Mouse (Mus musculus) frontal cortex, postnatal 25 days (tissue): ENCODE results near the gene Raver1.
"Not testable (repeated sequence)": the region's sequence is repeated elsewhere in the genome, so short reads cannot be mapped to it uniquely, and the experiment has no call there.

ENCODE experiments used
- DNase-seq, 2 experiments: peaks; one replicate each; pipeline ENCODE4 v3.0.0; 2022; ENCODE audit warnings: low spot score in 2 of 2

Raver1 gene

DNA sequence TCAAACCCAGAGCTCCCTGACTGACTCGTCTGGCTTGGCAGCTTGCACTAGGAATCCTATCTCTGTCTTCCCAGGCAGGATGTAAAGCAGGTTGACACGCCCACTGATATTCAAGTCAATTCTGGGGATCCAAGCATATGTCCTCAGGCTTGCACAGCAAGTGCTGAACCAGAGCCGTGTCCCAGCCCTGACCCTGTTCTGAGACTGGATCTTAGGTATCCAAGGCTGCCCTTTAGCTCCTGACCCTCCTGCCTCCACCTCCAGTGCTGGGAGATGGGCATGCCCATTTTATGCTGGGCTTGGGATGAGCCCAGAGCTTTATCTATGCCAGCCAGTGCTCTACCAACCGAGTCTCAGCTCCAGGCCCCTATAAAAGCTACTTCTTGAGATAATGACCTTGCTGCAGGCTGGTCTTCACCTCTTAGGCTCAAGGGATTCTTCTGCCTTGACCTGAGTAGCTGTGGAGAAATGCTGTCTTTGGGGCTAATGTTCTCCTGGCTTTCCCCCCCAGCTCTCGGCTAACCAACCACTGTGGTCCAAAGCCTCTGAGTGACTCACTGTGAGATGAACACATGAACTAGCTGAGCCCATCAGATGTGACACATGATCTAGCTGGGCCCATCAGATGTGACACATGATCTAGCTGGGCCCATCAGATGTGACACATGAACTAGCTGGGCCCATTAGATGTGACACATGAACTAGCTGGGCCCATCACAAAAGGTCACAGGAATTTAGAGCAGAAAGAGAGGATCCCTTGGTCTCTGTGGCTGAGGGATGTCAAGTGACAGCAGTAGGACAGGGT is 14.2 kb upstream of the Raver1 start:
- DNase-seq: no peak

DNA sequence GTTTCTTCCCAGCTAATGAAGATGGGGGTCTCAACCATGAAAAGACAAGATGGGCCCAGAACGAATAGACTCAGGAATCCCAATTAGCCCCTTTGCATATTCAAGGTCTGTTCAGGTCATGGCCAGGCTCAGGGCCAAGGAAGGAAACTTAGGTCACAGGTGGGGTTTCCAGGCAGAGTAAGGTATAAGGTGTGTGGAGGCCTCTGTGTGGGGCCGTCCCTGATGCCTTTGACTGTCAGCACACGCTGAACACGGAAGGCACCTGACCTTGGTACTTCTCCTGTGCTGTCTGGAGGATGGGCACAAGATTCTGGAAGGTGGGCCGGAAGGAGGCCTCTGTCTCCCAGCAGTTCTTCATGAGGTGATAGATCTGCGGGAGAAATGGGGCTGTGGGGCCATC is 13.0 kb upstream of the Raver1 start:
- DNase-seq: no peak

DNA sequence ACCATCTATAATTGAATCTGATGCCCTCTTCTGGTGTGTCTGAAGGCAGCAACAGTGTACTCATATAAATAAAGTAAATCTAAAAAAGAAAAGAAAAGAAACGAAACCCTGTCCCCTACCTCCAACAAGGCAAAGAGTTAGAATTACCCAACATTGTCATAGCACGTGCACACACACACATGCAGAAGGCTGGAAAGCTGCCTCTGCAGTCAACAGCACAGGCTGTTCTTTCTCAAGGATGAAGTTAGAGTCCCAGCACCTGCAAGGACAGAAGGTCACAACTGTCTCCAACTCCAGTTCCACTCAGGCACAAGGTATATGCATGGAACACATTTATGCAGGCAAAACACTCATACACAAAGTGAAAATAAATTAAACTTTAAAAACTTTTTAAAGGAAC is 10.3 kb upstream of the Raver1 start:
- no peak for DNase-seq

DNA sequence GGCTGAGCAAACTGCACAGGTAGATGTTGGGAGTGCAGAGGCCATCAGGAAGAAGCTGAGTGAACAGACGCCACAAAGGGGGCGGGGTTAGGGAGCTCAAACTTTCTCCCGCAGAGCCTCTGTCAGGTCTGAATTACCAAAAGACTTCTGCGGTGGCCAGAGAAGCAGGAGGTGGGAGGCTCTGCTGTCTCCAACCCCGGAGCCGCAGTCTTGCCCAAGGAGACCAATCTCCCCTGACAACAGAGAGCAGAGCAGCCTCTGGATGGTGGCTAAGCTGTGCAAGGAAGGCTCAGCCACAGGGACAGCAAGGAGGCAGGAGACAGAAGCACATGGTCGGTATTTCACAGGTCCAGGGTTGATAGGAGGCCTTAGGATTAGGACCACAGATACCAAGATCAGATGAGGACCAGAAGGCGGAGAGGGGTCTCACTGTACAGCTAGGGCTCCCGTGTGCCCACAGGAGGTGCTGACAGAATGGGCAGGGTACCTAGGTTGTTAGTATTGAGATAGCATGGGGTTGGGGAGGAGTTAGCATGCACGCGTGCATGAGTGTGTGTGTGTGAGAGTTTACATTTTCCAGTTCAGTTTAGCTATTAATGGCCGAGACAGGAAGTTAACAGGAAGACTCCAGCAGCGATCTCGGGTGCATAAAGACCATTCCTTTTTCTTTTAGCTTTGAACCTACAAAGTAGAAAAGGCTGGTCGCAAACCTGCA is 8.8 kb upstream of the Raver1 start:
- no peak for DNase-seq

DNA sequence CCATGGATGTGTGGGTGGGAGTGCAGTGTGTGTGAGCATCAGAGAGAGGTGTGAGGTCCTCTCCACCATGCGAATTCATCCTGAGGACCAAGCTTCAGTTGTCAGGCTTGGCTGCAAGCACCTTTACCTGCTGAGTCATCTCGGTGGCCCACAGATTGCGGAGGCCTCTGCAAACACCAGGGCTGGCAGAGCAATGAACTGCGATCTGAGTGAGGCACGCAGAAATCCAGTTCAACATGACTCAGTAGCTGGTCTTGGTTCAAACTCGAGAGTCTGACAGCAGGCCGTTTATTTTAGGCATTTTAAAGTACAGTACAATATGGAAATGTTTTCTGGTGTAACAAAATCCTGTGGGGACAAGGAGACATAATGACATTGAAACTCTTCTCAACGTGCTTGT is 6.0 kb upstream of the Raver1 start:
- peak in 1 of 2 experiments; percentile 55 for DNase-seq

DNA sequence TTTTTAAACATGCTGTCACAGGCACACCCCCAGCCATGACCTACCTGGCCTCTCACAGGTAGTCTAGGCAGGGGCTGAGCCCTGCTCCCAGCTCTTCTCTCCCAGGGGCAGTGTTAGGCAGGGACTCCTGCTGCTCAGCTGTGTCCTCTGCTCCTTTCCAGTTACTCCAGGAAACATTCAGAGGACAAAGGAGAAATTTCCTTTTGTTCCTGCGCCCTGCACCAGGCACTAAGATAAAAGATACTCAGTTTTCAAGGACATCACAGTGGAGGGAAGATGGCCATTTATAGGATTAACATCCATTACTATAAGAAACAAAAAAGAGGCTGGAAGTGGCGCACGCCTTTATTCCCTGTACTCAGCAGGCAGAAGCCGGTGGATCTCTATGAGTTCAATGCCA is 4.2 kb upstream of the Raver1 start:
- no peak for DNase-seq

DNA sequence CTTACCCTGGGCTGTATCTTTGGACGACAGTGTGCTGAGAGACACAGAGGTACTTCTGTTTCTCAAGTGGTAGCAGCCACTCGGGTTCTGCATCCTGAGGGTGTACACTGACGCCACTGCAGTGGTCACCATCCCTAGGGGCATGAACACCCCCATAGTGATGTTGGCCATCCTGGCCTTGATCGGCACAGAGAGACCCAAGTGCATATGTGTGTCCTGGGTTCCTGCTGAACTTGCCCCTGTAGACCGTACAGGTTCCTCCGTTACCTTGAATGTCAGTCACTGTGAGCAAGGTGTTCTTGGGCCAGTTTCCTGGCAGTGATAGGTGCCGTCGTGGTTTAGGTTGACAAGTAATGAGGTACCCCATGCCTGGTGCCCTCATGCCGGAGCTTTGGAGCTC is 1.6 kb upstream of the Raver1 start:
- DNase-seq: no peak

DNA sequence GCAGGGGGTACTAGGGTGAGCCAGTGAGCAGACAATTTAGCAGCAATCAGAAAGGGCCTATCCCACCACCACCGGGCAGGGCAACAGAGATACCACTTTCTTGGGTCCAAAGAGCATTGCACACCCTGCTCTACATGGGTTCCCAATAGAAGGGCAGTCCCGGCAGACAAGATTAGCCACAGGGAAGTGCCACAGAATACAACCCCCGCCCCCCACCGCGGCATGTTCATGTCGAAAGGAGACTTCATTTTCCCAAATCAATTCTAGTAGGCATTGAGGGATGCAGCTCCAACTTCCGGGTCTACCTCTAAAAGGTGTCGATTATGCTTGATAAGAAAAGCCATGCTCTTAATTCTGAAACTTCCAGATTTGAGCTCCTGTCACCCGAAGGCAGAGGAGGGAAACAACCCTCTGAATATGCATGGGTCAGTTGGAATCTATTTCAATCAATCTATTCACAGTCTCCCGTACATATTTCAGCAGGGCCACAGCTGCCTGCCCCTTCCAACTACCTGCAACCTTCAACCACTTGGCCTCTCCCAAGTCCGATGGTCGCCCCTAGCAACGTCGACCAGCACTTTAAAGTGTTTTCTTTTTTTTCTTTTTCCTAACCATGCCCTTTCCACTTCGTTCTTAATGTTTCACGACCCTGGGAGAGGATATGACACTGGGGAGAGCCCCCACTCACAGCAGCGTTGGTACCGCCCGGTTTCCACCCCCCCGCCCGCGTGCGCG is 669 bp downstream of the Raver1 start:
- DNase-seq: no peak

DNA sequence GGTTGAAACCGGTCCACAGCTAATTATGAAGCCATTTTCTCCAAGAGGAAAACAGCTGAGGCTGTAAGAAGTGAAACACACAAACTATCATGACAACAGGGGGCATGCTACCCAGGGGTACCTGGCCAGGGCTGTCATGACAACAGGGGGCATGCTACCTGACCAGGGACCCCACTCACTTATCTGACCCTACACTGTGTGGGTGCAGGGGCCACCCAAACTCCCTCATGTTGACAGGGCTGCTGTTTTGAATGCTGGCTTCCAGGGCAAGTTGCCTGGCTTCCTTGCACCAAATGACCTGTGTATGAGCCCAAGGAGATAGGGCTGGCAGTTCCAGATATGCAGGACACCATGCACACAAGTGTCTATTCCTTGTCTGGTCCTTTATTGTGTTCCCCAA is 1.3 kb downstream of the Raver1 start:
- DNase-seq: no peak

DNA sequence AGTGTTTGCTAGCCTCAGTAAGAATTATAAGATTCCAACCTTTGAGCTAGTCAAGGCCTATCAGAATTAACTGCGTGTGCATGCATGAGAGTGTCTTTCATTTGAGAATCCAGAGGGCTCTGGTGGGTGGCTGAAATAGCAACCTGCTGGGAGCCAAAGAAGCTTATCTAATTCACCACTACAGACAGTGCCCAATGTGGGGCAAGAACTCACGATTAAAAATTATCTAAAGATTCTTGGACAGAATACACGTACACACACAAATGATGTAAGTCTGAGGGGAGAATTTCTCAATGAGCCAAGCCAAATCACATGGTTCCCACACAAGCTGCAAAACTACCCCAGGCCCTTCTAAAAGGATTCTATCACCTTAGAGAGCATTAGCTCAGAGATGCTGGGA is 8.5 kb downstream of the Raver1 start:
- DNase-seq: no peak

DNA sequence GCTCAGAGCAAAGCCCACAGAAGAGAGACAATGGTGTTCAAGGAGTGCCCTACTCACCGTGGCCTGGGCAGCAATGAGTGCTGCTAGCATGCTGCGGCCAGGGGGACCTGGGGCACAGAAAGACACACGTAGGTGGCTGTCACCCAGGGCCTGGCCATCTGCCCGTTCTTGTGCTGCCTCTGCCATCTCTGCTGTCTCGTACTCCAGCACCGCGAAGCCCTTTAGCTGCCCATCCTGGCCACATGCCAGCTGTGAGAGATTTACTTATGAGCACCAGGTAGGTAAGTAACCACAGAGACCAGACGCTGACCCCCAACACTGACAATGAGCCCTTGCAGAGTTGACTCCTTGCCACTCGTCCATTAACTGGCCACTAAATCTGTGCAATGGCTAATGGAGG is 10.7 kb downstream of the Raver1 start:
- DNase-seq: no peak

DNA sequence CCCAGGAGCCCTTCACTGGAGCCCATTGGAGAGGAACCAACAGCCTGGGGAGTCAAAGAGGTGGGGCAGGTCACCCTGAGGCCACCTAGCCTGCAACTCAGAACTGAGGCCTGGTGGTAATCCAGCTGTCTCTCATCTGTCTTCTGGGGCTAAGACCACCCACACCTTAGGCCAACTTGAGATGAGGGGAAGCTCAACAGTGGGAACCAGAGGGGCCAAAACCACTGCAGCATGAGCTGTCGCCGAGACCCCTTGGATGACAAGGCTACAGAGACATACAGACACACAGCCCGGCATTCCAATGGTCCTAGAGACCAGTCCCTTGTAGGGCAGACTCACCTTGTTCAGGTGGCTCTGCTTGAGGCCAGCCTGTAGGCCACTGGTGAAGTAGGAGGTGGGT is 16.2 kb downstream of the Raver1 start:
- no peak for DNase-seq

DNA sequence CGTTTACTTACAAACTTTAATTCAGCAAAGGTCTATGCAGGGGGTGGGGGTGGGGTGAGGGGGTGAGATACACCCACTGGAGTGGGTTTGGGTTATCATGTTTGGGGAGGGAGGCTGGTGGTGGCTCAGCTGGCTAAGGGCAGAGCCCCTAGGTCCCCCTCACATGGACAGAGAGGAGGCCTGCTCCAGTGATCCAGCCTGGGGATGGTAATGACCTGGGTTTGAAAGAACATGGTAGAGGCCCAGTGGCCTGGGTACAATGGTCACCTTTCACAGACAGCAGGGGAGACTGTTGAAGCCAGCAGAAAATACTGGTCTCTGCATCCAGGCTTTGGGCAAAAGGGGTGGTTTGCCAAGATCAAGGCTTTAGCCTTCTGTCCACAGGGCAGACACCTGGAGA is 17.6 kb downstream of the Raver1 start:
- DNase-seq: no peak

DNA sequence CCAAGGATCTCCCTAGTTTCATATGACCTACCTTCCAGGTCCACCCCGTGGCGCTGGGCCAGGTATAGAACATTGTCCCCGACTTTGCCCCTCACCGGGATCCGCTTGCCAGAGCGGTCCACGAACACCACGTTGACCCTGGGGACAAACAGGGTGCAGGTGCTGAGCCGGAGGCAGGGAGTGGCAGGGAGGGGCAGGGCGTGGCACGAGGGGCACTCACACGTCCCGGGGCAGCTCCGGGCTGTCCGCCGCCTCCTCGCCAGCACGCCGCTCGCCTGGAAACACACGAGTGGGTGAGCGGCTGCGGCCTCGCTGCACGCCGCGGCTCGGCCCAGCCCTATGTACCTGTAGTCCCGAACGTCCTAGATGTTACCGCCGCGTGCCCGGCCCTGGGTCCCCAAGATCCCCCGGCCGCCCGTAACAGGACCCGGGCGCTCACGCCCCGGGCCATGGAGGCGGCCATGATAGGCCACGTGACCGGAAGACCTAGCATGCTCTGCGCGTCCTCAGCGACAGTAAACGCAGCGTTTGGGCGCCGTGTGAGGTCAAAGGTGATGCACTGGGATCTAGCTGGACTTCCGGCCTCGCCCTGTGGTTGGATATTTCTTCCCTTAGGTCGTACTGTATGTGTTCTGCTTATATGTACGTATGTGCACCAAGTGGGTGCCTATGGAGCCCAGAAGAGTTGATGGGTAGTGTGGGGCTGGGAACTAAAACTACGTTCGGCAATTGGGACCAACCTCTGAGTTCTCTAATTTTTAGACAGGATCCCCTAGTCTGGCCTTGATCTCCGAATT is 18.6 kb downstream of the Raver1 start, which contains the start of the genes Gm49373 and Fdx1l:
Gm49373 (minus strand) TSS at position 53 of the 797 bp plus-strand sequence.
Fdx1l (minus strand) TSS at position 571 of the 797 bp plus-strand sequence.
- peak; percentile 83 to 86 for DNase-seq

DNA sequence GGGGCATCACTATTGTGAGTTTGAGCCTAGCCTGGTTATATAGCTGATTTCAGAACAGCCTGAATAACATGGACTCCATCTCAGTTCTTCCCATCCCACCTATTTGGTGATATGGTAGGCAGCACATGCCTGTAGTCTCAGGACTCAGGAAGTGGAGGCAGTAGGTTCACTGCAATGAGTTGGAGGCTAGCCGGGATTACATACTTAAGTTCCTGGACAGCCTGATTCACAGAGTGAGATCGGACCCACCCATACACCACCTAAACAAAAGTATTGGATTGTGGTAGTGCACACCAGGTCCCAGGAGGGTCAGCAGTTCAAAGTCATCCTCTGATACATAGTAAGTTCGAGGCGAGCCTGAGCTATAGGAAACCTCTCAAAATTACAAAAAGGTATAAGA is 19.2 kb downstream of the Raver1 start:
- no peak for DNase-seq

DNA sequence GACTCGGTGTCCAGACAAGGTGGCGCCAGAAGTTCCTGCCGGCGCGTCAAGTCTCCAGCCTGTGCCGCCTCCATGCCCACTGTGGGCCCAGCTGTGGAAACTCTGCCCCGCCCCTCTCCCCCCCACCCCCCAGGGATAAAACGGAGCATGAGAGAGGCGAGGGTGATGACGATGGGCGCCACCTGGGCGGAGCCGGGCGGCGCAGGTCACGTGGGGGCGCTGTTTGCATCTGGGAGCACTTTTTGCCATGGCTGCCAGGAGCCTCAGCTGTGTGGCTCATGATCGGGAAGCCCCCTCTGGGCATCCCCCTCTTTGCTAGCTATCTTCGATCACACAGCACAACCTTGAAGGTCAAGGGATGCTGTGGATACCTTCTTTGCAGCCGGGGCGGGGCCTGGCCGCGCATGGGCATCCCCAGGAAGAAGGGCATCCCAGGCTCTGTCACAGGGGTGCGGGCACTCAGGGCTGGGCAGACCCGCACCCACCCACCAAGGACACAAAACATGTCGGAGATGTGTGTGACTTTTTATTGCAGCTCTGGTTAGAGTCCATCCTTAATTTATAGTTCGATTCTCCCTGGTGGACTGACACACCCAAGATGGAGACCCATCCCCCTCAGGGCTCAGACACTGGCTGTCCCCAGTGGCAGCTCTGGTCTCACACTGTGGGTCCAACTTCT is 24.7 kb downstream of the Raver1 start, which contains the start of gene Zglp1:
Zglp1 (minus strand) TSS at position 88 of the 679 bp plus-strand sequence.
- DNase-seq: no peak

DNA sequence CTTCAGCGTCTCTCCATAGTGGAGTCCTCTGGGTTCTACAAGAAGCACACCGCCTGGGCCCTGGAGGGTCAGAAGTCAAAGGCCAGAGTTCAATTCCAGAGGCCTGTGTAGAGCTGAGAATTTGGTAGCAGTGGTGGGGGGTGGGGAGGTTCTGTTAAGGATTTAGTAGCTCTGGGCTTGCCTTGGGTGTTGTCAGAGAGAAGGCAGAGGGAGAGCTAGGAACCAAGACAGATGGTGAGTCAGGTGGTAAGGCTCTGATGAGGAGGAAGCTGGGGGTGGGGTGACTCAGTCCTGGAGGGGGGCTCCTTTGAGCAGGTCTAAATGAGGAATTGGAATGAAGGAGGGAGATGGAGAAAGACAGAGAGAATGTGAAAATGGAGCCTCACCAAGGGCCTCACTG is 28.9 kb downstream of the Raver1 start:
- no peak for DNase-seq

DNA sequence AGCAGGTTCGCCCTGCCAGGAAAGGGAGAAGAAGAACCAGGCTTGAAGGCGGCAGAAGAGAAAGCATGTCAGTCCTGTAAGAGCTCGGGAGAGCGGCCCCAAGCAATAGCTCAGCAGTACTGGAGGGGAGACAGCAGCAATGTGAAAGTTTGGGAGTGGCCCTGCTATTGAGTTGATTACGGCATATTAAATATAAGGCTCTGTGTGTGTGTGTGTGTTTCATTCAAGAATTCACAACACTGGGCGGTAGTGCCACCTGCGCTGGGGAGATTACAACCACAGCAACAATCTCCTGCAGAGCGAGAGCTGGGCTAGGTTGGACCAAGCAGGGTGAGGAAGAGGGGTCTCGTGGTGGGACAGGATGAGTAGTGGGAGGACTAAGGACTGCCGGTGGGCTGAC is 40.2 kb downstream of the Raver1 start:
- DNase-seq: no peak

DNA sequence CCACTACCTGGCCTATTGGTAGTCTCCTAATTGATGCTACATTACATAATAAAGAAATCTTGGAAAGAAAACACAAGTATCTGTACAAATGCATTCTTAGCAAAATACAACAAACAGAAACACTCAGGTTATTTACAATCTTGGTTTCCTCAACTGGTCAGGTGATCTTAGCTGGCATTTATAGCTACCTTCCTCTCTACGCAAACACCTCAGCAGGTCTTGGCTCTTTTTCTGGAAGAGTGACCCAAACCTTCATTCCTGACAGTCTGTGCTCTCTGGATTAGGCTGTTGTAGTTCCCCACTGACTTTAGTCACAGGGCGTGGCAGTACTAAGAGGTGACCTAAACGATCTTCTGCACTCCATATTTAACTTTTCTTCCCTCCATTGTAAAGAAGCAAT is 46.6 kb downstream of the Raver1 start:
- DNase-seq: no peak

DNA sequence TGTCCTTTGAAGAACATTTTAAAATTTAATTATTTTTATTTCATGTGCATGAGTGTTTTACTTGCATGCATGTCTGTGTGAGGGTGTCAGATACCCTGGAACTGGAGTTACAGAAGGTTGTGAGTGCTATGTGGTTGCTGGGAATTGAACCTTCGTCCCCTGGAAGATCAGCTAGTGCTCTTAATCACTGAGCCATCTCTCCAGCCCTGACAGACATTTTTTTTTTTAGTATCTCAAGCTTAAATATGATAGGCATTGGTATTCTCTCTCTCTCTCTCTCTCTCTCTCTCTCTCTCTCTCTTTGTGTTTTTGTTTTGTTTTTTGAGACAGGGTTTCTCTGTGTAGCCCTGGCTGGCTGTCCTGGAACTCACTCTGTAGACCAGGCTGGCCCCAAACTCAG is 47.0 kb downstream of the Raver1 start:
- DNase-seq: not testable (repeated sequence)

DNA sequence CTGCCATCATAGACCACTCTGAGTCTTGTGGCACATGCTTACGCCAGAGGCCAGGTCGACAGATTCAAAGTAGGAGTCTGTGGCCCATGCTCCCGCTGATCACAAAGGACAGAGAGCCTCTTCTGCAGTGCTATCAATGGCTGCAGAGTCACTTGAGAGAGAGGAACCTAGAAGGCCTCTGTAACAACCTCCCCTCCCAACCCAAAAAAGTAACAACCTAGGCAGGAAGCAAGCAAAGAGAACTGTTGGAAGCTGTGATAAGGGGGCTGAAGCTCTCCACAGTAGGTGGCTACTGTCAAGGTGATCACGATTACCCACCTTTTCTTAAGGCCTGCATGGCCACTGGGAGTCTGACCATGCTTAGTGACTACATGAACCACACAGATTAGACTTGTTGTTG is 48.2 kb downstream of the Raver1 start:
- no peak for DNase-seq
